Mouse (Mus musculus): ENCODE measurements around the gene Arhgef12.
"Not testable (repeated sequence)": the region's sequence is repeated elsewhere in the genome, so short reads cannot be mapped to it uniquely, and the experiment has no call there.

The Arhgef12 gene

GRCm38 (mm10) chr9:43000595-43001250 lies 106.3 kb downstream of the Arhgef12 start:
- DNase-seq (ENCODE audit: low spot score in 2 of 2) = no peak

GRCm38 (mm10) chr9:43000070-43000469 lies 107.0 kb downstream of the Arhgef12 start:
- DNase-seq (ENCODE audit: low spot score in 2 of 2) = no peak

- no peak for DNase-seq (ENCODE audit: low spot score in 2 of 2)
These were observed 109.5 kb downstream of the Arhgef12 start for GRCm38 (mm10) chr9:42997526-42997925.

GRCm38 (mm10) chr9:42995298-42995697 lies 111.7 kb downstream of the Arhgef12 start:
- DNase-seq (ENCODE audit: low spot score in 2 of 2) = no peak

- DNase-seq (ENCODE audit: low spot score in 2 of 2) = no peak
These were observed 112.3 kb downstream of the Arhgef12 start for GRCm38 (mm10) chr9:42994708-42995107.

GRCm38 (mm10) chr9:42993659-42994058 lies 113.4 kb downstream of the Arhgef12 start:
- no peak for DNase-seq (ENCODE audit: low spot score in 2 of 2)

GRCm38 (mm10) chr9:42987988-42988387 lies 119.1 kb downstream of the Arhgef12 start:
- DNase-seq (ENCODE audit: low spot score in 2 of 2) = no peak

- no peak for DNase-seq (ENCODE audit: low spot score in 2 of 2)
These were observed 138.0 kb downstream of the Arhgef12 start for GRCm38 (mm10) chr9:42968894-42969521.

- no peak for DNase-seq (ENCODE audit: low spot score in 2 of 2)
These were observed 139.3 kb downstream of the Arhgef12 start for GRCm38 (mm10) chr9:42967731-42968130.

GRCm38 (mm10) chr9:42964809-42965208 lies 142.2 kb downstream of the Arhgef12 start:
- not testable (repeated sequence) for DNase-seq (ENCODE audit: low spot score in 2 of 2)

GRCm38 (mm10) chr9:42964366-42964765 lies 142.7 kb downstream of the Arhgef12 start:
- peak in 1 of 2 experiments; percentile 44 for DNase-seq (ENCODE audit: low spot score in 2 of 2)

- no peak for DNase-seq (ENCODE audit: low spot score in 2 of 2)
These were observed 144.5 kb downstream of the Arhgef12 start for GRCm38 (mm10) chr9:42962506-42962905.

GRCm38 (mm10) chr9:42958401-42958800 lies 148.6 kb downstream of the Arhgef12 start:
- DNase-seq (ENCODE audit: low spot score in 2 of 2) = no peak

GRCm38 (mm10) chr9:42948381-42948780 lies 158.7 kb downstream of the Arhgef12 start:
- no peak for DNase-seq (ENCODE audit: low spot score in 2 of 2)

- no peak for DNase-seq (ENCODE audit: low spot score in 2 of 2)
These were observed 161.9 kb downstream of the Arhgef12 start for GRCm38 (mm10) chr9:42945174-42945573.

GRCm38 (mm10) chr9:42944536-42945006 lies 162.5 kb downstream of the Arhgef12 start:
- DNase-seq (ENCODE audit: low spot score in 2 of 2) = peak; percentile 73 to 88

GRCm38 (mm10) chr9:42943781-42944535 lies 163.1 kb downstream of the Arhgef12 start, which contains the start of gene Grik4:
Grik4 (minus strand) TSS chr9:42944493.
- DNase-seq (ENCODE audit: low spot score in 2 of 2) = peak in 1 of 2 experiments; percentile 26

- DNase-seq (ENCODE audit: low spot score in 2 of 2) = peak; percentile 21 to 29
These were observed 163.9 kb downstream of the Arhgef12 start for GRCm38 (mm10) chr9:42943057-42943529.

GRCm38 (mm10) chr9:42942148-42942547 lies 164.9 kb downstream of the Arhgef12 start:
- DNase-seq (ENCODE audit: low spot score in 2 of 2) = no peak

- no peak for DNase-seq (ENCODE audit: low spot score in 2 of 2)
These were observed 174.9 kb downstream of the Arhgef12 start for GRCm38 (mm10) chr9:42932146-42932545.

- no peak for DNase-seq (ENCODE audit: low spot score in 2 of 2)
These were observed 179.5 kb downstream of the Arhgef12 start for GRCm38 (mm10) chr9:42927498-42927897.

- no peak for DNase-seq (ENCODE audit: low spot score in 2 of 2)
These were observed 180.5 kb downstream of the Arhgef12 start for GRCm38 (mm10) chr9:42926564-42926963.
